Mouse (Mus musculus) liver, embryonic 18 days (tissue): ENCODE data around the gene Rab26. TPM values are rescaled to one million over a fixed set of nuclear protein-coding genes. Genes with fewer than 3 reads are reported as not detected.

Experiments
- polyA plus RNA-seq: library from polyadenylated mRNA; depleted of rRNA; stranded (reverse); fragments of >200 nt; gene quantifications from 2 replicates; pipeline ENCODE4 v1.2.3, GENCODE M21; 2012; rRNA removed

Rab26 gene
- polyA plus RNA-seq, result 0.24 and 0.30 TPM in 2 replicates

DNA sequence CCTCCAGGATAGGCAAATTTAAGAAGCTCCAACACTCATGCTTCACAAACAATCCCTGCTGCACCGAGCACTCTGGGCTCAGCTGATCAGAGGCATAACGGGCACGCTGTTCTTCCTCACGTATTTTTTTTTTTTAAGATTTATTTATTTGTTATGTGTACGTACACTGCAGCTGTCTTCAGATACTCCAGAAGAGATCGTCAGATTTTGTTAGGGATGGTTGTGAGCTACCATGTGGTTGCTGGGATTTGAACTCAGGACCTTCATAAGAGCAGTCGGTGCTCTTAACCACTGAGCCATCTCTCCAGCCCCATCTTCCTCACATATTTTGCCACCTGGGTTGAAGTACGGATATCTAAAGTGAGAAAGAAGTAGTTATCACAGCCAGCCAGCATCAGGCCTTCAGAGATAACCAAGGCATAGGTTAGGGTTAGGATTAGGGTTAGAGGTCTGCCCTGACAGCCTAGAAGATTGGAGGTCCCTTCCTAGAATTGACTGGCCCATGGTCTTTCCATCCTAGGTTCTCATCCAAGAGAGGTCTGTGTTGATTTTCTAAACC lies at the start of gene Rab26:
TSS of gene Rab26 (minus strand) at position 51 of the 559 bp plus-strand sequence.

DNA sequence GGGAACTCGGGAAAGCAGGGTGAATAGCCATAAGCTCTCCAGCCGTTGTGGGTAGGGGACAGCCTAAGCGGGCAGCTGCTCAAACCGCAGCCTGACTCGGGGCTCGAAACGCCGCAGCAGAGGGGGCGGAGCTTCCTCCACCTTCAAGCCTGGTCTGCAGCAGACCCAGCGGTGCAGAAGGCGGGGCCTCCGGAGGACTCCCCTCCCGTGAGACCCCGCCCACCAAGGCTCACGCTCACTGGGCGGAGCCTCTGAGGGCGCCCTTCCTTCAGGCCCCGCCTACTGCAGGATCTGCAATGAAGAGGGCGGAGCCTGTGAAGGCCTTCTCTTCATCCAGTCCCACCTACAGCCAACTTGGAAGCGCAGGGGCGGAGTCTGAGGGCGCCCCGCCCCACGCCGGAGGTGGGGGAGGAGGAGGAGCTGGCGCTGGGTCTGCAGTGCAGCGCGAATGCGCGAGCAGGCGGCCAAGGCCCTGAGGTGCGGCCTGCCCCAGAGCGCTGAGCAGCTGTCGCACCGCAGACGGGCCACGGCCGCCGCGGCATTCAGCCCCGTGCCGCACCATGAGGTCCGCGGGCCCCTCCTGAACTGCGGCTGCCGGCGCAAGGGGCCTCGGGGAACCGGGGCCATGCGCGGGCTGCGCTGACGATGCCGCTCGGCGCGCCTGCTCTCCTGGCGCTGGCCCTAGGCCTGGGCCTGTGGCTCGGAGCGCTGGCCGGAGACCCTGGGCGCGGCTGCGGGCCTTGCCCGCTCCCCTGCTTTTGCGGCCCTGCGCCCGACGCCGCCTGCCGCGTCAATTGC lies 15.8 kb upstream of the Rab26 start, which contains the start of gene Pkd1:
TSS of gene Pkd1 (plus strand) at position 217 of the 798 bp plus-strand sequence.

DNA sequence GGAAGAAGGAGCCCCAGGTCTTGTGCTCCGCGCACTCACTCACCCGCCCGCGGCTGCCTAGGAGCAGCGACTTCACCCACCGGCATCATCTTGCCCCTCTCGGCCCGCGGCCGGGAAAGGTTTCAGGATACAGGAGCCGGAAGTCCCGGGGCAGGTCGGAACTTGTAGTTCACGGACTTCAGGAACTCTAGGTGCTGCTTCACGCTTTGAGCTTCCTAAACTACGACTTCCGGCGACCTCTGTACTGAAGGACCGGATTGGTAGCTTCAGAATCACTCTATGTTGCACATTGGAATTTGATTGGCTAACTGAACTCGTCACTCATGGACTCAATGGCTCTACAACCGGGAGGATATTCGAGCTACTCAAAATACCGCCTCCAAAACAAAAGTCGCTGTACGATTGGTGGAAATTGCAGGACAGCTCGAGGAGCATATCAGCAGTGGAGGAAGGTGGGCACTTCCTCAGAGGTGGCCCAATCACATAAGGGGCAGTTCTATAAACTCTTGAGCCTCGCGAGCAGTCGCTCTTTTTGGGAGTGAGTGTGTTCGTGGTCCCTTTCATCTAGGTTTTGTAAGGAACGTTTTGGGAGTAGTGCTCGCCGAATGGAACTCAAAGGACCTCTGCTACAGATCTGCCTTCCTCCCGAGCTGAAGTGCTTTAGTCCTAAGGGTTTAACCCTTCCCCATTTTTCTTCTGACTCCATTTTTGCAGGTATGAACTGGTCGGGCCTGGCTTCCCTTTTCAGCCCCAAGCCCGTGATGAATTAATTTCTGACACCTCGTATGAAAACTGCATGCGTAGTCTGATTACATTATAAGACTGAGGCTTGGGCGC lies 6.1 kb downstream of the Rab26 start, which contains the start of gene Traf7:
TSS of gene Traf7 (minus strand) at position 216 of the 837 bp plus-strand sequence.

DNA sequence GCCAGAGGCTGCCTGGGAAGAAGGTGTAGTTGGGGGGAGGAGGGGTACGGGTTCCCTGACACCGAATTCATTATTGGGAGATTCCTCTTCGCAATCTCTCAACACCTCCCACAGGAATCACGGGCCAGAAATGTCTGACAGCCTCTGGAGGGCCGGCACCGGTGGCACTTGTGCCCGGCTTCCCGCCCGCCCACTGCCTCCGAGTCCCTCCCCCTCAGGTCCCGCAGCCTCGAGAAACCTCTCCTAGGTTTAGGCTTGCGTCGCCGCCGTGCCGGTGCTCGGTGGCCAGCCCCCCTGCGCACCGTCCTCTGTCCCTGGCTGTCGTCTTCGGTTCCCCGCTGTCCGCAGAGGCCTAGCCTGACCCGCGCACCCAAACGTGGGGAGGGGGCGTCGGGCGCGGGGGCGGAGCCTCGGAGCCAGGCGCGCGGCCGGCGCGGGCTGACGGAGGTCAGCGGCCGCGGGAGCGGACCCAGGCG lies 45.8 kb downstream of the Rab26 start, which contains the start of gene Caskin1:
TSS of gene Caskin1 (plus strand) at position 416 of the 476 bp plus-strand sequence.

DNA sequence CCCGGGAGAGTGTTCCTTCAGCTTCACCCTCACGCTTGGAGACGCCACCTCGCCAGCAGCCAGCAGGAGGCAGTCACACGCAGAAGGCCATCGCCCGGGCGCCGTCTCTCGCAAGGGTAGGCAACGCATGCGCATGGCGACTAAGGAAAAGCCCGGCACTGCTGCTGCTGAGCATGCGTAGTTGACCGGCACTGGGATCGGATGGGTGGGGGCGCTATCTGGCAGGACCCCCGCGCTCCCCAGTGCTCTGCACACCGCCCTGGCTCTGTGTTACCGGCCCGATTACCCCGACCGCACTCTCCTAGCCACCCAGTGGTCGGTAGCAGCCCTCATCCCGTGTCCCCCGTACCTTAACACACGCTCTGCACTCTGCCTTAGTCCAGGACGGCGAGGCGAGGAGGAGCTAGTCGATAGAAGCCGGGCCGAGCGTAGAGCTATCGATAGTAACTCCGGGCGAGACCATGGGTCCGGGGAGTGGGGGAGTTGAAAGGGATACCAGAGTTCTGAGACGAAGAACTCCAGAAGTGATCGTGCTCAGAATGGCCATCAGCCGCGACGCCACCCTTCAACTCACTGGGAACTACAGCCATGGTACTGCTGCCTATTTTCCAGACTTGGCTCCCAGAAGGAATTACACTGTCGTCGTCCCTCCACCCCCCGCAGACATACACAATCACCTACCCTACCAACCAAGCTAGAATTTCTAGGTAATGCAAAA lies 55.2 kb downstream of the Rab26 start, which contains the start of gene Mlst8:
TSS of gene Mlst8 (minus strand) at position 416 of the 718 bp plus-strand sequence.

Other genes with a start within 250 kb of the Rab26 start
- gene Abca17, start 183.1 kb downstream of the Rab26 start, polyA plus RNA-seq, result not detected in 2 replicates
- 9.4 and 10.9 TPM in 2 replicates for gene Abca3, start 182.3 kb downstream of the Rab26 start, polyA plus RNA-seq
- gene Rnps1, start 119.6 kb downstream of the Rab26 start, polyA plus RNA-seq, result 72.7 and 77.9 TPM in 2 replicates
- 112 and 121 TPM in 2 replicates for gene Eci1, start 107.6 kb downstream of the Rab26 start, polyA plus RNA-seq
- 2.2 and 2.4 TPM in 2 replicates for gene Dnase1l2, start 91.1 kb downstream of the Rab26 start, polyA plus RNA-seq
- 17.6 and 21.6 TPM in 2 replicates for gene E4f1, start 63.9 kb downstream of the Rab26 start, polyA plus RNA-seq
- gene Pgp, start 63.8 kb downstream of the Rab26 start, polyA plus RNA-seq, result 21.3 and 23.2 TPM in 2 replicates
- gene Bricd5, start 60.3 kb downstream of the Rab26 start, polyA plus RNA-seq, result 0.14 and 0.23 TPM in 2 replicates
- 10.8 TPM in 2 replicates for gene Mlst8, start 55.1 kb downstream of the Rab26 start, polyA plus RNA-seq
- gene Caskin1, start 45.6 kb downstream of the Rab26 start, polyA plus RNA-seq, result 0.07 and 0.08 TPM in 2 replicates
- 48.2 and 52.1 TPM in 2 replicates for gene Traf7, start 6.3 kb downstream of the Rab26 start, polyA plus RNA-seq
- gene Pkd1, start 15.6 kb upstream of the Rab26 start, polyA plus RNA-seq, result 3.8 and 5.0 TPM in 2 replicates
- gene Tsc2, start 98.4 kb upstream of the Rab26 start, polyA plus RNA-seq, result 17.8 and 20.1 TPM in 2 replicates
- 5.8 and 6.5 TPM in 2 replicates for gene Nthl1, start 98.5 kb upstream of the Rab26 start, polyA plus RNA-seq
- 10.7 and 11.8 TPM in 2 replicates for gene Slc9a3r2, start 116.1 kb upstream of the Rab26 start, polyA plus RNA-seq
- 0.07 and 0.16 TPM in 2 replicates for gene Npw, start 124.2 kb upstream of the Rab26 start, polyA plus RNA-seq
- gene Zfp598, start 135.5 kb upstream of the Rab26 start, polyA plus RNA-seq, result 21.7 and 27.6 TPM in 2 replicates
- gene Syngr3, start 155.7 kb upstream of the Rab26 start, polyA plus RNA-seq, result 0.12 and 0.14 TPM in 2 replicates
- 18.4 and 20.5 TPM in 2 replicates for gene Gfer, start 161.9 kb upstream of the Rab26 start, polyA plus RNA-seq
- 1.1 and 1.2 TPM in 2 replicates for gene Noxo1, start 162.0 kb upstream of the Rab26 start, polyA plus RNA-seq
- gene Tbl3, start 173.4 kb upstream of the Rab26 start, polyA plus RNA-seq, result 17.9 and 18.1 TPM in 2 replicates
- gene Rnf151, start 183.9 kb upstream of the Rab26 start, polyA plus RNA-seq, result 0.10 TPM in 1 of 2 replicates, not detected in the other
- gene Rps2, start 183.9 kb upstream of the Rab26 start, polyA plus RNA-seq, result 1,642 and 1,684 TPM in 2 replicates
- 215 and 225 TPM in 2 replicates for gene Ndufb10, start 190.3 kb upstream of the Rab26 start, polyA plus RNA-seq
- 0.11 and 0.13 TPM in 2 replicates for gene Rpl3l, start 193.6 kb upstream of the Rab26 start, polyA plus RNA-seq
- 91.0 and 112 TPM in 2 replicates for gene Msrb1, start 202.4 kb upstream of the Rab26 start, polyA plus RNA-seq
- gene Hs3st6, start 218.8 kb upstream of the Rab26 start, polyA plus RNA-seq, result 0.84 and 0.96 TPM in 2 replicates